Mouse (Mus musculus): ENCODE results near the gene Cab39. TPM values are rescaled to one million over a fixed set of nuclear protein-coding genes. Genes with fewer than 3 reads are reported as not detected.
A peak's percentile ranks its signal among the peaks of the same experiment; 100 is the strongest.
"Not testable (repeated sequence)": the region's sequence is repeated elsewhere in the genome, so short reads cannot be mapped to it uniquely, and the experiment has no call there.

Cab39 gene
- total RNA-seq, 1 experiment from 2014 or later = 115 TPM

DNA sequence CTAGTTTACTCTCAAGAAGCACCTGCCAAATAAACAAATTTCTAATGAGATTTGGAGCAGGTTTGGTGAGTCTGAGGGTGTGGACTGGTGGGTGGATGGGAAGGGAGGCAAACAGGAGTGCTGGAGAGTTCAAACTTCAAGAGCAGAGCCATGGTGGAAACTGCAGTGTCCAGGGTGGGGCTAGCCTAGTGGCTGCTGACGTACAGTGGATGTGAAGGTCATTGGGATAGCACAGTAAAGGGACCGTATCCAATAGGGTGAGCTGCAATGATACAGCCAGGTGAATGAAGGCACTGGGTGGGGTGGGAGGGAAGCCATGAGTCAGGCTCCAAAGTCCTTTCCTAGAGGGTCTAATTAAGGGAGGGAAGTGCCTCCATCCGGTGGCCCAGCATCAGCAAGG is 2.7 kb upstream of the Cab39 start:
- no peak for DNase-seq

DNA sequence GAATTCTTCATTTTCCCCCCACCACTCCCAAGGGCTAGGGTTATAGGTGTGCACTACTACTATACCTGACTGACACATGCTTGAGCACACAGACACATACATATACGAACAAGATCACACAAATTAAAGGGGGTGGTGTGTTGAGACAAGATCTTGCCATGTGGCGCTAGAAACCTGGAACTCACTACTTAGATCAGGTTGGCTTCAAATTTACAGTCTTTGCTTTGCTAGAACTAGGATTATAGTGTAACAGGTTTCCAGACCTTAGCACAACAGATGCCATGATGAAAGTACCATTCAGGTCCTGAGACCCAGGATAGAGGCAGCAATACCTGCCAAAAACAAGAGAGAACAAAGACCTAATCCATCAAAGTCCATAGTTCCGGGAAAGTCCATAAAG is 1.8 kb upstream of the Cab39 start:
- no peak for DNase-seq

DNA sequence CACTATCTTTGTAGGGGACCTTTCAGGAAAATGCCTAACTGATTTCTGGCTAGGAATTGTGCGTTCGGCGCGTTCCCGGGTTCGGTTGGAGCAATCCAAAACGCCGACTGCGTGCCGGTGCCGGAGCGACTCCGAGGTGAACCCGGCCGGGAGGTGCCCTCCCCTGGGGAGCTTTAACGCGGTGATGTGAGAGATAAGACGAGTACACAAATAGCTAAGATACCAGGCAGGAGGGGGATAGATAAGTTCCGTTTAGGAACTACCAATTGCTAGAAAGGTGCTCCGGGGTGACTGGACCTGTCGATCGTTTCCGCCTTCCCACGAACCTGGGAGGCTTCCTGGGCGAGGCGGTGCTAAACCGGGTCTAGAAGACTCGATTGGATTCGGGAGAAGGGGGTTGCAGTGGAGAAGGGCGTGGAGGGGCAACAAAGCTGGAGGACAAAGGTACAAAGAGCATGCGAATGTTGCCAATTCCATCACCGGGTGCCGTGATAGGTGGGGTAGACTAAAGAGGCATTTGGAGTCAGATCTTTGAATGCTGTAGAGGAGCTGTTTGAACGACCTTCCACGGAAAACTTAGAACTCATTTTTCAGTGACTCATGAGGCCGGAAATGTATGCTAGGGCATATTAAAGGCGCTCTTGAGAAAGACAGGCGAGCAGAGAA is 998 bp downstream of the Cab39 start:
- peak; percentile 67 for DNase-seq

DNA sequence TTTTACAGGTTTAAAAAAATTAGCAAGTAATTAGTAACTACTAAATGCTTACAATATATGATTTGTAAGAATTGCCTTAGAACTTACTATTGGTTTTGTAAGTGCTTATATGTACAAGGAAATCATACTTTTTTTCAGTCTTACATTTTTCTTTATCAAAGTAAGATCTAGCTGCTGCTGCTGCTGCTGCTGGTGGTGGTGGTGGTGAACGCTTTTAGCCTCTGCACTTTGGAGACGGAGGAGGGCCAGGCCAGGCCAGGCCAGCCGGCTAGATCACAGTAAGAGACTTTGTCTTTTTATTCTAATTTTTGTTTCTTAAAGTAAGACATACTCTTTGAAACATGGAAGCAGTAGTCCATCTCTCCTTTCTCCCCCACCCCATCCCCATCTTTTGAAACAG is 2.0 kb downstream of the Cab39 start:
- no peak for DNase-seq

DNA sequence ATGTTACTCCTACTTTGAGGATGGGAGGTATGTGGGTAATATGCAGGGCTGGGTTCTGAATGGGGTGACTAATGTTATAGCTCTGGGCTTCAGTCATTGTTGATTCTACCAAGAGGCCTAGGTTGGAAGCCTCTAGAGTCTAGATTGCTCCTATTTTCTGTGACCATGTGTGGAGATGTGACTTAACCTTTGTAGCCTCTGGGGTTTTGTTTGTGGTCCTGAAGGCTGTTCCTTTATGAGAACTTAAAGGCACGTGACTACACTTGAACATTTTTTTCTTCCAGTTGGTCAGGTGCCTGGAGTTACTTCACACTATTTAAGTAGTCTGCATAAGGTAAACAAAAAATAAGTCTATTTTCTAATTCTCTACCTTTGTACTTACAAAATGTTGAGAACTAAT is 6.5 kb downstream of the Cab39 start:
- DNase-seq = no peak

DNA sequence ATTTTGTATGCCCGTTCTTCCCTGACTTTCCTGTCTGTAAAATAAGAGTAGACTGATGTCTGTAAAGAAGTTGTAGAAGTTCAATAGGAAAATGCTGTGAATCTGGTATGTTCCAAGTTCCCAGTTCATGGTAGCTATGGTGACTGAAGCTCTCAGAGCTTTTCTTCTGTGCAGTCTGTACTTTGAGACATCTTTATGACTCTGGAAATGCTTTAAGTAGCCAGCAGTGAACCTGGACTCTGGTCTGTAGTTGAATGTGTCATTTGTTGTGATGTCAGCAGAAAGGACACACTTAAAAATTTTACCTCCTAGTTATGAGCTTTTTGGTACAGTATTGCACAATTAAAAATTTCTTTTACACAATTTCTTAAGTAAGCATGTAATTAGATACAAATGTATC is 9.3 kb downstream of the Cab39 start:
- no peak for DNase-seq

DNA sequence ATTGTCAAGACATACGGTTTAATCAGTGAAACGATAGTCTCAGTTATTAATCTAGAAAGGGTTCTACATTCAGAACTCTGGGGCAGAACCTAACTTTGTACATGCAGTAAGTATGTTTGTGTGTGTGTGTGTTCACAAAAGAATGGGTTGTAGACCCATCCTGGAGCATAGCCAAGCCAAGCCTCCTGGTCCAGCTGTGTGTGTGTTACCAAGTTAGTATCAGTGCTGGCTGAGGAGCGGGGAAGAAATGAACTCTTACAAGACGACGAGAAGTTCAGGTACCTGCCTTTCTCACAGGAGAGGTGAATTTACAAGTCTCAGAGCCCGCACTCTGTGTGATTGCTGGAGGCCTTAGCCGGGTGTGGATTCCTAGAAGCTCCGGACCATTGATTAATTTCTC is 11.3 kb downstream of the Cab39 start:
- no peak for DNase-seq

DNA sequence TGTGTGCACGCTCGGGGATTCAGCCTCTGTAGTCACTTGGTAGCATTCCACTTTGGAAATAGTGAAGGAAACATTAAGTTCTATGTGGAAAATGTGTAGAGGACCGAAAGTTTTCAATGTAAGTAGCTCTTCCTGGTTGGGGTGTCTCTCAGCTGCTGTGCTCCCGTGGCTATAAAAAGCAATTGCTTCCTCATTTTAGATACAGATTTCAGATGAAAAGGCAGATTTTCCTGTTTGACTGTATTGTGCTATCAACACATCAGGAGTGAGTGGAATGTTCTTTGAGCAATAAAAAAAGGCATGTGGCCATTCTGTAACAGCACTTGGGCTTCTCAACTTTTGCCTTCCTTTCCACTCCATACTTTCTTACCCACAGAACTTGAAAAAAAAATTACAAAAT is 16.0 kb downstream of the Cab39 start:
- DNase-seq = no peak

DNA sequence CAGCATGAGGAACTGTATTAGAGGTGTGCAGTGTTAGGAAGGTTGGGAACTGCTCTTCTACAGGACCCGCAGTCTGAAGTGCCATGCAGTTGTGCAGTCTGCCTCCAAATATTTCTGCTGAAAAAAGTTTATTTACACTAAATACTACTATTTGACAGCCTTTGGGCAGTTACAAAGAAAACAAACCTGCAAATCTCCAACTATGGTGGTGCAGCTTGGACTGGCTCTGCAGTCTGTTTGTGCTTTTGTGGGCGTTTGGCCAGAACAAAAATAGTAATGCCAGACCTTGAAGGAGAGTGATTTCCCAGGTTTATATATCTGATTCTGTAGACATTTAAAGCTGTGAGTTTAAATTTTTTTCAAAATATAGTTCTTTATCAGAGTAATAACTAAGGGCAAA is 17.1 kb downstream of the Cab39 start:
- DNase-seq = peak; percentile 48

DNA sequence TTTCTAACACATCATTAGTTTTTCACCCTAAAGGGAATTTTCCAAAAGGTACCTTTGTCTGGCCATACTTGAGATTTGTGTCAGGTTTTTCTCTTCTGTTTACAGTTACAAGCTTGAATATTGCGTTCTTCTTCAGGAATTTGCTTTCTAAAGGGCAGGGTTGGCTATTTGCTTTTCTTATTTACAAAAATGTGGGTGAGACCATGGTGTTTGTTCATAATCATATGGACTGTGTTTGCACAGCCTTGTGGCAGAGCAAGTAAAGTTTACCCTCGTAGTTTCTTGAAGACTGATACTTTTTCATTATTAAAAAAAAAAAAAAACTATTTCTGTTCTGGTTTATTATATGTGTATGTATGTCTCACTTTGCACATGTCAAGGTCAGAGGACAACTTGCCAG is 17.5 kb downstream of the Cab39 start:
- no peak for DNase-seq

DNA sequence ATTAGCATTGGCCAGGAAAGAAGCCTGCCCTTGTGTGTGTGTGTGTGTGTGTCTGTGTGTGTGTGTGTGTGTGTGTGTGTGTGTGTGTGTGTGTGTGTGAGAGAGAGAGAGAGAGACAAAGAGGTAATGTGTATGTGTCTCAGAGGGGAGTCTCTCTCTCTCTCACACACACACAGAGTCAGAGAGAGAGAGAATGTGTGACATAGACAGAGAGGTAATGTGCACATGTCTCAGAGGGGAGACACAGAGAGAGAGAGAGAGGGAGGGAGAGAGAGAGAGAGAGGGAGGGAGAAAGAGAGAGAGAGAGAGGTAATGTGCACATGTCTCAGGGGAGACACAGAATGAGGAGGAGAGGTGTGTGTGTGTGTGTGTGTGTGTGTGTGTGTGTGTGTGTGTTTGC is 21.0 kb downstream of the Cab39 start:
- DNase-seq = not testable (repeated sequence)

DNA sequence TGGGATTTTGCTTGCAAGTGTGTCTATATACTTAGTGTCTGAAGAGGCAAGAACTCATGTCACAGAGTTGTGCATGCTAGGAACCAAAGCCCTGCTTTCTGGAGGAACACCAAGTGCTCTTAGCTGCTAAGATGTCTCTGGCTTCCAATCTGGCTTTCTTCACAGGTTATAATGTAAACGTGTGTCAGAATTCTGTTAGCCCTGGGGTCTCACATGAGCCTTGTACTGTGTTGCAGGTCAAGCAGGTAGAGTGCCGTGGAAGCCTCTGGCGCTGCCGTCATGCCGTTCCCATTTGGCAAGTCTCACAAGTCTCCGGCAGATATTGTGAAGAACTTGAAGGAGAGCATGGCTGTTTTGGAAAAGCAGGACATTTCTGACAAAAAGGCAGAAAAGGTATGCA is 24.9 kb downstream of the Cab39 start:
- no peak for DNase-seq

DNA sequence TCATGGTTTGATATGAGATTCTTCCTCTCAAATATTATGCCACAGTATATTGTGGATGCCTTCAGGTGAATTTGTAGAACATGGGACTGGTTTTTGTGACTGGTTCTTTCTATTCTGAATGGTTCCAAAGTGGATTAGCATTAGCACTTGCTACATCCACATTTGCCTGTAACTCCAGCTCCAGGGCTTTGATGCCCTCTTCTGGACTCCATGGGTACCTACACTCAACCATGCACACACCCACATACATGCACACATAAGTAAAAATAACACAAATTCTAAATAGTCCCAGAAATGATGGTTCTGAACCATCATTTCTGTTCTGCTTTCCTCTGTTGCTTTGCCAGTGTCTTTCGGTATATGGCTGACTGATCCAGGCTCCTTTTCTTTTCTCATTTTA is 26.5 kb downstream of the Cab39 start:
- no peak for DNase-seq

DNA sequence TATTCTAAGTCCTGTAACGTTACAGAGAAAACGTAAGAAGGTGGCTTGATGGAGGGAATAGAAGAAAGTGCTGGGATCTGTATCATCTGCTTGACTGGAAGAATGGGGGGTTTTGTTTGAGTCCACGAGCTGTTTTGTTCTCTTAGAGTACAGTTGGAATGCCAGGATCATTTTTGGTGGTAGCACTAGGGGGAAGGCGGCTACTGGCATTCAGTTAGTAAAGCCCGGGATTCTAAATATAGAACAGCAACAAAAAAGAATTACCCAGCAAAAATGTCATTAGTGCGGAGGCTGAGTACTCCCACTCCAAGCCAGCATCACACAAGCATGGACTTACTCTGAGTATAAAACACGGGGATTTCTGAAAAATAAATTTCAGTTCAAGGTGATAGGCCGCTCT is 29.0 kb downstream of the Cab39 start:
- no peak for DNase-seq

DNA sequence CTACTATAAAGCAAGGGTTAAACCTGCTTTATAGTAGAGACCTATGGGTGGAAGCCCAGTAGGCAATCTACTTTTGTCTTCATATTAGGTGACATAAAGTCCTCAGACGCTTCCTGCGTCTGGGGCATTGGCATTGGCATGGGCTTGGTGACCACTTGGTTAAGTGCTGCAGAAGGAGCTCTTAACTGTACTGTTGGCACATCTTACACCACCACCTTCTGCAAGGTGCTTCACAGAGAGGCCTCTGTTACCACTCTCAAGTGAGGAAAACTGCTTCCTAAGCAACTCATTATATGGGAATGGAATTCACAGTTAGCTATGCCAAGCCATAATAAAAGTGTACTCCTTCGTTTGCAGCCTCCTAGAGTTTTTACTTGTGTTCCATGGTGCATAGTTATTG is 31.7 kb downstream of the Cab39 start:
- DNase-seq = no peak

DNA sequence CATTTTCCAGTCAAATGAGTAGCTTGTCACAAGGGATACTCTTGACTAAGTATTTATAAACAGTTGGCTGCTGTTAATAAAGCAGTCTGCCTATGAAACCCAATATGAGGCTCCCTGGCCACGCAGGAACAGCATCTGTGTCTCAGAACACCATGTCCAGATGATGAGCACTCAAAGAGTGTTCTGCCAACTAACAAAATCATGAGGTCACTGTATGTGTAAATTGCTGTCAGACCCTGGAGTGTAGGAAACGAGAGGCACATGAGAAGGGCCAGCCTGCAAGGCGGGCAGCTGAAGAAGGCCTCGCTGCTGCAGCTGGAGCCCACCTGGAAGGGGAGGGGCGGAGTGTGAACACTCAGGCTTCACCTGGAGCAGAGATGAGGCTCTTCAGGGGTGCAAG is 33.9 kb downstream of the Cab39 start:
- DNase-seq = no peak

DNA sequence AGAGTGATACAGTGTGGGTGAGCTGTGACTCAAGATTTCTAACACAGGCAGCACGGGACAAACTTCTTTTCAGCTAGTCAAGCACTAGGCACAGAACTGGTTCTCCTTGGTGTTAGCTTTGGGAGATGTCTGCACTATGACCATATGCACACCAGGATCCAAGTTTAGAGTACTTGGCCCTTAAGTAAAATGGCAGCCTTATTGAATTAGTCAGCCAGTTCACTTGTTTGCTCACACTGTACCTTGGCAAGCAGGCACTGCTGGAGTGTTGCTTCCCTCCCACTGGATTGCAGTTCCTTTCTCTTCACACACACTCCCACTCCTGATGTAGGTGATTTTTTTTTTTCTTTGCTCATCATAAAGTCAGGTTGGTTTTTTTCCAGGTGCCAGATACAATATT is 35.8 kb downstream of the Cab39 start:
- DNase-seq = no peak

DNA sequence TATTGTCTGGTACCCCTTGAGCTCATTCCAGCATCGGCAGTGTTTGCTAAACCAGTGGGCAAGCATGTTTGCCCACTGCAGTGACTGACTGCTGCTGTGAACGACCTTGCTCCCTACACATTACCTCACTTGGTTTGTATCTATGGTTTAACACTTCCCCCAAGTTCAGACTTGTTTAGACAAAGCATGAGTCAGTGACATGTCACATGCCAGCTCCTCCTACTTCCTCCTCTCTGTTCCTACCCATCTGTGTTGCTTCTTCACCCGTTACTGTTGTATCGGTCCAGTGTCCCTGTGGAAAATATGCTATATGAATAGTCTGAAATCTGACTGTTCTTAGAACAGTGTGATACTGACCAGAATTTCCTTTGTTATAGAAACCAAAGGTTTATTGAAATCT is 44.8 kb downstream of the Cab39 start:
- no peak for DNase-seq

DNA sequence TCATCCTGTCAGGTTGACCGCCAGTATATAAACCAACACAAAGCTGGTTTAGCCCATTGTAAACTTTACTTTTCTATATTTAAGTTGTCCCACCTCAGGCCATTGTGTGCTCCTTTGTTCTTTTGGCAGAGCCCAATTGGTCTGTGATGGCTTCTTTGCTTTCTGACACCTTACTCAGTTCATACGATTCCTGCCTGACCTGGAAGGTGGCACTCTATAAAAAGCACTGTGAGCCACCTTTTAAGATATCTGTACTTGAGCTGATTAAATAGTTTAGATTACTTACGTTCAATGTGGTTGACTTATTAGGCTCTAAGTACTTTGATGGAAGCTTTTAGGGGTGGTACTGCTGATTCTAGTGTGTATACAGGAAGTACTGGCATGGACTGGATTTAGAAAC is 46.1 kb downstream of the Cab39 start:
- DNase-seq = no peak

DNA sequence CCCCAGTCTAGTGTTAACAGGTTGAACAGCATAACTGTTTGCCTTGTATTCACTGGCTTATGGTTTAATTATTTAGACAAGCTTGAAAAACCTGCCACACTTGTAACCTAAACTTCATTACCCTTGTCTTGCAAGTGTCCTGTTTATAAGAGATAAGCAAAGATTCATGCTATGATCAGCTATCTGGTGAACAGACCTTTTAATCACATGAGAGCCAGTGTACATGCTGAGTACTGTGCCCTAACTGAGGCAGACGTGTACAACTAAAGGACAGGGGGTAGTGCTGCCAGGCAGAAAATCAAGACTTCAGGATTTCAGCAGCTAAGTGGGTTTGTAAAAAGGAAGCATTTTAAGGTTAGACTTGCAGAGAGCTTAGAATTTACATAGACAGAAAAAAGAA is 46.5 kb downstream of the Cab39 start:
- DNase-seq = no peak

DNA sequence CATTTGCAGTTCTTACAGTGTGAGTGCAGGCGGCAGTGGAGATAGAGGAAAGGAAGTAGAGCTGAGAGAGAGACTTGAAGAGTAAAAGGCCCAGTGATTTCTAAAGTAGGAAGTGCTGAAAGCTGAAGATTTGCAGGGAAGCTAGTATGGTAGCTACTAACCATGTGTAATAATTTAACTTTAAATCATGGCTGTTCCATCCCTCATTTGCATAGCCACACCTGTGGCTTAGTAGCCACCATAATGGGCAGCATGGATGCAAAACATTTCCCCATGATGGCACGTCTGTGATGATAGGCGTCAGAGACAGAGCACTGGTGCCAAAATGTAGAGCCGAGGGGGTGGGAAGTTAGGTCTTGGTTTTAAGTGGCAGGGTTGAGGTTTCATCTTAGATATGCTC is 47.2 kb downstream of the Cab39 start:
- no peak for DNase-seq

DNA sequence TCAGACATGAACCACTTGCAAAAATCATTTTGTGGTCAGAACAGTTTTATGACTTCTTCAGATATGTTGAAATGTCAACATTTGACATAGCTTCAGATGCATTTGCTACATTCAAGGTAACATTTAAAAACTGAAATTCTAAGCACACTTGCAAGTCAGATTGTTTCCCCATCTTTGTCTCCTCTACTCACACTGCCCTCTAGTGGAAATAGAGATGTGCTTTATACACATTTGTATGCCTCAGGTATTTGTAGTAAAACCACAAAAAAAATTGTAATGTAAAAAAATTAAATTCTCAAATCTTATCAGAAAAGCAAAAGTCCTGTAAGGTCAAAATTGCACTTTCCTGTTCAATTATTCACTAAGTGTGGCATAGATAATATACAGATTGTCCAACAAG is 49.0 kb downstream of the Cab39 start:
- DNase-seq = no peak

DNA sequence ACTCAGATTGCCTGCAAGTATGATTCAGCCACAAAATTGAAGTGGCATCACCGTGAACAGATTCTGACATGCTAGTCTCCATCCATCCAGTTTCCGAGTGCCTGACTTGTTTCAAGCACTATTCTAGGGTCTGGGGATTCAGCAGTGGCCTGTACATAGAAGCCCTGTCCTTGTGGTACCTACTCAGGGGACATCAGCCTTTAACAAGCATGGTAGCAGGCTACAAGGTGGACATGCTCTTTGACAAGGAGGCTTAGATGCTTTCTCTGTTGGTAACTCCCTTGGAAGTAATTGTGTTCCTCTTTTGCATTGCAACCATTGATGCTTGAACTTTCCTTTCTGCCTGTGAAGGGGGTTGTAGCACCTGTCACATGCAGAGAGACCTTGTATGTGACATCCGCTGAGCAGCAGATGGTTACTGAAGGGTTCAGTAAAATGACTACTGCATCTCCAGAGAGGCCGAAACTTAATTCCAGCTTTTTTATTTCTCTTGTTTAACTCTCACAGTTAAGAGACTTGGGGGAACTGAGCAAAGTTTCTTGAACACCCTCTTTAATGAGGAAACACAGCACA is 50.1 kb downstream of the Cab39 start:
- no peak for DNase-seq

DNA sequence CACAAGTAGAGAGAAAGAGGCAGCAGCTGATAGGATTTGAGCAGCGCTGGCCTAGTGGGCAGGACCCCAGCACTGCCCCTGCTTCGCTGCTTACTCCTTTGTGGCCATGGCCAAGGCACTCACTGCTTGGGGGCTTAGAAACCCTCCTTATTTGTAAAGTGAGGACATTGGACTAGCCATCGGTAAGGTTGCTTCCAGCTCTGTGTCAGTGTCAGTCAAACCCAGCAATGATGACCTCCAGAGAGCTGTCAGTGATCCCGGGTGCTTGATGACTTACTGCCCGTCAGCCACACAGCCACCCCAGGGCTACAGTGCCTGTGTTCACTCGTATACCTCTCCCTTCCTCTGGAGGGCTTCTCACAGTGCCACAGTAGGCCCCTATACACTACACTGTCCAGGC is 51.7 kb downstream of the Cab39 start:
- no peak for DNase-seq

DNA sequence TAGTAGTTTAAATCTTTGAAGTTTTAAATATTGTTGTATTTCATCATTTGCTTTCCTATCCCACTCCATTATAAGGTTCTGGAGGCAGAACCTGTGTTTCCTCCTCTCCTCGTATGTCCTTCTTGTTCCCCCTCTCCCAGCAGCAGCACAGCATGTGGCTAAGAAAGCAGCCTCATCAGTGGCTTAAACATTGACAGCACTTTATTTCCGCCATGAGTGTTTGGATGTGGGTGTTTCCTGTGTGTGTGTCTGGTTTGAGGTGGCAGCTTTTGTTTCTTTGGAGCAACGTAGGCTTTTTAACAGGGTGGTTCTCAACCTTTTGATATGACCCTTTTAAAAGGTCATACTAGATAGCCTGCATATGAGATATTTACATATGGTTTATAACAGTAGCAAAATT is 52.2 kb downstream of the Cab39 start:
- DNase-seq = no peak
